Comparison of ENCODE assay signal across 11 mouse cellular contexts in genomic region chr4:53592386-53592785, GRCm38 (mm10). TPM values are rescaled to one million over a fixed set of nuclear protein-coding genes. Genes with fewer than 3 reads are reported as not detected.
DNase-seq lines count a peak whose midpoint lies in the region; ATAC-seq lines count a peak whose summit lies in the region.
"Had no signal": no experiment of that assay in that cellular context is flagged by ENCODE, and none has a peak within 500 bp of the region (broad histone marks: within the 10 kb centered on the region; RNA-seq: fewer than 3 reads in every experiment).

No protein-coding gene starts in this region.

- no peak overlapping the region for H3K4me2 ChIP-seq in intestine, embryonic 15.5 days (replicated peaks)
- no peak overlapping the region for H3K4me2 ChIP-seq in intestine, embryonic 16.5 days (ENCODE audit: low read depth, low read length)
- H3K4me2 ChIP-seq in heart, embryonic 13.5 days: no peak overlapping the region
- H3K4me2 ChIP-seq in stomach, embryonic 14.5 days (replicated peaks; ENCODE audit: low read depth, low read length): no peak overlapping the region
- H3K4me2 ChIP-seq: embryonic facial prominence, embryonic 12.5 days; neural tube, embryonic 13.5 days had no signal

- no peak overlapping the region for H3K4me3 ChIP-seq in intestine, embryonic 15.5 days (replicated peaks)
- H3K4me3 ChIP-seq in intestine, embryonic 16.5 days (ENCODE audit: low read length): no peak overlapping the region
- H3K4me3 ChIP-seq in heart, embryonic 13.5 days: no peak overlapping the region
- no peak overlapping the region for H3K4me3 ChIP-seq in stomach, embryonic 14.5 days (ENCODE audit: low read depth, low read length)
- H3K4me3 ChIP-seq: embryonic facial prominence, embryonic 12.5 days; neural tube, embryonic 13.5 days had no signal

- no peak for ATAC-seq in intestine, embryonic 15.5 days
- no peak for ATAC-seq in intestine, embryonic 16.5 days
- peak; percentile 39 for ATAC-seq in heart, embryonic 13.5 days (ENCODE audit: extremely low read depth, insufficient number of reproducible peaks, low FRiP score, low TSS enrichment)
- ATAC-seq in stomach, embryonic 14.5 days (ENCODE audit: insufficient number of reproducible peaks, insufficient read depth, low FRiP score, low read depth): no peak
- no peak for ATAC-seq in frontal cortex, adult (ENCODE audit: low TSS enrichment)

- 56% methylated on average over 9 of the region's 9 CpGs for WGBS in intestine, embryonic 15.5 days
- 54% methylated on average over 9 of the region's 9 CpGs for WGBS in intestine, embryonic 16.5 days
- 46% methylated on average over 9 of the region's 9 CpGs for WGBS in heart, embryonic 13.5 days
- WGBS in stomach, embryonic 14.5 days: 53% methylated on average over 9 of the region's 9 CpGs

- H3K36me3 ChIP-seq in intestine, embryonic 15.5 days: no peaks in the 10 kb centered on the region
- no peaks in the 10 kb centered on the region for H3K36me3 ChIP-seq in intestine, embryonic 16.5 days (ENCODE audit: control insufficient read depth, insufficient read depth, low read length)
- no peaks in the 10 kb centered on the region for H3K36me3 ChIP-seq in heart, embryonic 13.5 days
- no peaks in the 10 kb centered on the region for H3K36me3 ChIP-seq in stomach, embryonic 14.5 days (ENCODE audit: control insufficient read depth, insufficient read depth, low read length)
- H3K36me3 ChIP-seq: embryonic facial prominence, embryonic 12.5 days; neural tube, embryonic 13.5 days had no signal

- H3K27me3 ChIP-seq in intestine, embryonic 15.5 days (replicated peaks): no peaks in the 10 kb centered on the region
- no peaks in the 10 kb centered on the region for H3K27me3 ChIP-seq in intestine, embryonic 16.5 days (replicated peaks; ENCODE audit: control insufficient read depth, insufficient read depth, low read length)
- H3K27me3 ChIP-seq in heart, embryonic 13.5 days (replicated peaks): no peaks in the 10 kb centered on the region
- H3K27me3 ChIP-seq in stomach, embryonic 14.5 days (ENCODE audit: control insufficient read depth, insufficient read depth, low read length): no peaks in the 10 kb centered on the region
- H3K27me3 ChIP-seq: embryonic facial prominence, embryonic 12.5 days; neural tube, embryonic 13.5 days had no signal

- H3K9ac ChIP-seq in intestine, embryonic 15.5 days: no peak overlapping the region
- H3K9ac ChIP-seq in intestine, embryonic 16.5 days (ENCODE audit: low read depth, low read length): no peak overlapping the region
- peak overlapping the region; percentile 24; the same call in 1 of the 2 replicates for H3K9ac ChIP-seq in heart, embryonic 13.5 days
- no peak overlapping the region for H3K9ac ChIP-seq in stomach, embryonic 14.5 days (replicated peaks; ENCODE audit: low read depth, low read length)
- H3K9ac ChIP-seq: embryonic facial prominence, embryonic 12.5 days; liver, embryonic 14.5 days; neural tube, embryonic 13.5 days had no signal

- no peaks in the 10 kb centered on the region for H3K9me3 ChIP-seq in intestine, embryonic 15.5 days
- H3K9me3 ChIP-seq in intestine, embryonic 16.5 days (ENCODE audit: control insufficient read depth, low read length): no peaks in the 10 kb centered on the region
- no peaks in the 10 kb centered on the region for H3K9me3 ChIP-seq in heart, embryonic 13.5 days
- H3K9me3 ChIP-seq in stomach, embryonic 14.5 days (ENCODE audit: control insufficient read depth, low read depth, low read length): no peaks in the 10 kb centered on the region
- H3K9me3 ChIP-seq: embryonic facial prominence, embryonic 12.5 days; neural tube, embryonic 13.5 days had no signal

- peak overlapping the region; percentile 8; the same call in 1 of the 2 replicates for H3K27ac ChIP-seq in intestine, embryonic 15.5 days
- H3K27ac ChIP-seq in intestine, embryonic 16.5 days (ENCODE audit: low read length): no peak overlapping the region
- H3K27ac ChIP-seq in heart, embryonic 13.5 days (replicated peaks): peak overlapping the region; percentile 79
- H3K27ac ChIP-seq in stomach, embryonic 14.5 days (ENCODE audit: low read length): 0 out of 2 replicates have a peak overlapping the region, but pooled peaks have one; percentile 33
- H3K27ac ChIP-seq: embryonic facial prominence, embryonic 12.5 days; liver, embryonic 14.5 days; neural tube, embryonic 13.5 days had no signal

- H3K4me1 ChIP-seq in intestine, embryonic 15.5 days (replicated peaks): 0 out of 2 replicates have a peak, but pooled peaks cover 9% of the 10 kb centered on the region
- H3K4me1 ChIP-seq in intestine, embryonic 16.5 days (ENCODE audit: control insufficient read depth, insufficient read depth, low read length): peaks cover 14% of the 10 kb centered on the region
- H3K4me1 ChIP-seq in heart, embryonic 13.5 days: peaks cover 21% of the 10 kb centered on the region
- H3K4me1 ChIP-seq in stomach, embryonic 14.5 days (ENCODE audit: control insufficient read depth, insufficient read depth, low read length): no peaks in the 10 kb centered on the region

- DNase-seq in kidney, postnatal 10 days: peak; percentile 69
- no peak for DNase-seq in urinary bladder, adult 18-20 months (ENCODE audit: low spot score in 2 of 2)
- no peak for DNase-seq in spleen, postnatal 4 days (ENCODE audit: low spot score in 2 of 2)

RNA-seq across cellular contexts. Expression of gene Fsd1l, which starts 38.9 kb away (rescaled TPM):
- polyA plus RNA-seq in intestine, embryonic 15.5 days (2015; fragmentation: Nextera tagmentation; extraction: Ambion mirVana): 11.9 and 15.0 TPM in 2 replicates
- polyA plus RNA-seq in intestine, embryonic 16.5 days (2015; fragmentation: Nextera tagmentation; extraction: Ambion mirVana): 9.2 and 12.4 TPM in 2 replicates
- 7.9 and 9.8 TPM in 2 replicates for polyA plus RNA-seq in heart, embryonic 13.5 days (2015; fragmentation: Nextera tagmentation; extraction: Ambion mirVana)
- 11.1 and 11.4 TPM in 2 replicates for polyA plus RNA-seq in stomach, embryonic 14.5 days (2014; fragmentation: Nextera tagmentation; extraction: Ambion mirVana)
